8 mouse cellular contexts compared by ENCODE assay signal in the genomic region with DNA sequence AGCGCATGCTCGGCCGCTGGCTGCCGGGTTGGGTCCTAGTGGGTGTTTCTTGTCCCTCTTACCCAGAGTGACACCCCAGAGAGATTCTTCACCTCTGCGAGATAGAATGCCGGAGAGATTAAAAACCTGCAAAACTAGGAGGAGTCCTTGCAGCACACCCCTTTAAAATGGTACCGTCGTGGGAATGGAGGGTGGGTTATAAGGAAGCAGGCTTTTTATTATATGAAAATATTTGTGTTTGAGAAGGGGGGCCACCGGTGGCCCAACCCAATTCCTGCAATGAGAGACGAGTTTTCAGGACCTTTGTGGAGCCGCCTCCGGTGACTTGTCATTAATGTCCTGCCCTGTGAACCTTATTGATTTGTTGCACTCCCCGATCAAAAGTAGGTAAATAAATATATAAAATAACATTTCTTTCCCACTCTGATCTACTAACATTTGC. TPM values are rescaled to one million over a fixed set of nuclear protein-coding genes. Genes with fewer than 3 reads are reported as not detected.
DNase-seq lines count a peak whose midpoint lies in the region; ATAC-seq and TF ChIP-seq lines count a peak whose summit lies in the region.

Tspan12 (minus strand) TSS at position 172 of the 442 bp plus-strand sequence.

- H3K9me3 ChIP-seq in ES-E14 (ENCODE audit: control insufficient read depth, insufficient read depth, low read depth, low read length): no peaks in the 10 kb centered on the region
- H3K9me3 ChIP-seq in forebrain, embryonic 16.5 days (ENCODE audit: control insufficient read depth, low read length): no peaks in the 10 kb centered on the region
- no peaks in the 10 kb centered on the region for H3K9me3 ChIP-seq in hindbrain, embryonic 14.5 days (ENCODE audit: control insufficient read depth, low read length)
- no peaks in the 10 kb centered on the region for H3K9me3 ChIP-seq in liver, embryonic 13.5 days (replicated peaks)

- H3K4me3 ChIP-seq in ES-E14 (ENCODE audit: insufficient read depth in 1 of 2, low read depth in 1 of 2, low read length in 2 of 2, poor library complexity in 1 of 2, severe bottlenecking in 1 of 2): peak within 1 kb of the TSS; percentile 79
- peak within 1 kb of the TSS; percentile 89 for H3K4me3 ChIP-seq in forebrain, embryonic 16.5 days (replicated peaks; ENCODE audit: low read length)
- peak within 1 kb of the TSS; percentile 93 for H3K4me3 ChIP-seq in hindbrain, embryonic 14.5 days (replicated peaks; ENCODE audit: low read length)
- peak within 1 kb of the TSS; percentile 65 for H3K4me3 ChIP-seq in liver, embryonic 13.5 days (replicated peaks)

- in situ Hi-C loops in ES-E14 (cut with MboI; ENCODE audit: low sequenced_read_pairs in 2 of 2, unreplicated experiment in 2 of 2): no loop called here

- 2% methylated on average over 13 of the region's 13 CpGs for WGBS in forebrain, embryonic 16.5 days
- WGBS in hindbrain, embryonic 14.5 days: 1% methylated on average over 13 of the region's 13 CpGs
- WGBS in liver, embryonic 13.5 days (ENCODE audit: insufficient replicate concordance): 4% methylated on average over 13 of the region's 13 CpGs

- peaks cover 3% of the 10 kb centered on the region; the same call in 1 of the 2 replicates for H3K27me3 ChIP-seq in forebrain, embryonic 16.5 days (replicated peaks; ENCODE audit: control insufficient read depth, insufficient read depth, low read length)
- no peaks in the 10 kb centered on the region for H3K27me3 ChIP-seq in hindbrain, embryonic 14.5 days (ENCODE audit: control insufficient read depth, insufficient read depth, low read length)
- H3K27me3 ChIP-seq in liver, embryonic 13.5 days: peaks cover 16% of the 10 kb centered on the region

- 0 out of 4 replicates have a peak, but pooled peaks cover 0 to 2% of the 10 kb centered on the region in 2 experiments for H3K4me1 ChIP-seq in ES-E14 (ENCODE audit: control insufficient read depth in 2 of 2, insufficient read depth in 2 of 2, low read length in 2 of 2, poor library complexity in 1 of 2)
- H3K4me1 ChIP-seq in forebrain, embryonic 16.5 days (replicated peaks; ENCODE audit: control insufficient read depth, insufficient read depth, low read length): peaks cover 11% of the 10 kb centered on the region
- peaks cover 19% of the 10 kb centered on the region; the same call in 1 of the 2 replicates for H3K4me1 ChIP-seq in hindbrain, embryonic 14.5 days (replicated peaks; ENCODE audit: control insufficient read depth, insufficient read depth, low read length)
- H3K4me1 ChIP-seq in liver, embryonic 13.5 days (replicated peaks): peaks cover 10% of the 10 kb centered on the region

- H3K36me3 ChIP-seq in ES-E14 (ENCODE audit: control insufficient read depth, insufficient read depth, low read length, poor library complexity, severe bottlenecking): no peaks in the 10 kb centered on the region
- H3K36me3 ChIP-seq in forebrain, embryonic 16.5 days (ENCODE audit: control insufficient read depth, insufficient read depth): no peaks in the 10 kb centered on the region
- H3K36me3 ChIP-seq in hindbrain, embryonic 14.5 days (replicated peaks; ENCODE audit: control insufficient read depth, insufficient read depth): no peaks in the 10 kb centered on the region
- H3K36me3 ChIP-seq in liver, embryonic 13.5 days: no peaks in the 10 kb centered on the region

- H3K27ac ChIP-seq in ES-E14 (ENCODE audit: insufficient read depth, low read depth, low read length, poor library complexity, severe bottlenecking): no peak within 1 kb of the TSS
- H3K27ac ChIP-seq in forebrain, embryonic 16.5 days (ENCODE audit: low read length): peak within 1 kb of the TSS; percentile 80
- peak within 1 kb of the TSS; percentile 87 for H3K27ac ChIP-seq in hindbrain, embryonic 14.5 days
- peak within 1 kb of the TSS; percentile 63 for H3K27ac ChIP-seq in liver, embryonic 13.5 days

- no peak for ATAC-seq in forebrain, embryonic 16.5 days
- ATAC-seq in hindbrain, embryonic 14.5 days (ENCODE audit: low FRiP score): no peak; the same call in 1 of the 2 replicates
- ATAC-seq in liver, embryonic 13.5 days (ENCODE audit: low read depth): peak; percentile 14

- H3K4me2 ChIP-seq in forebrain, embryonic 16.5 days (ENCODE audit: low read length): peak within 1 kb of the TSS; percentile 74
- H3K4me2 ChIP-seq in hindbrain, embryonic 14.5 days (replicated peaks): peak within 1 kb of the TSS; percentile 74
- H3K4me2 ChIP-seq in liver, embryonic 13.5 days: peak within 1 kb of the TSS; percentile 87

- DNase-seq in embryo, embryonic 10 days (ENCODE audit: low spot score): peak; percentile 55
- no peak for DNase-seq in embryo, embryonic 10.5 days (ENCODE audit: low spot score)
- DNase-seq in ES-E14 (ENCODE audit: low read depth, low spot score): no peak
- DNase-seq in hindbrain, embryonic 14.5 days (ENCODE audit: low spot score): no peak
- peak; percentile 23 for DNase-seq in liver, embryonic 13.5 days
- DNase-seq in c-Kit-positive CD71-positive TER-119-positive erythroid progenitor cells, embryonic 14.5 days (ENCODE audit: low spot score): no peak
- DNase-seq in Muller cell, postnatal 12 days (ENCODE audit: inconsistent ontology term): no peak

- peak within 1 kb of the TSS; percentile 55 for H3K9ac ChIP-seq in ES-E14 (ENCODE audit: insufficient read depth, low read depth, low read length, poor library complexity, severe bottlenecking)
- peak within 1 kb of the TSS; percentile 93 for H3K9ac ChIP-seq in forebrain, embryonic 16.5 days (replicated peaks; ENCODE audit: low read depth, low read length)
- peak within 1 kb of the TSS; percentile 90 for H3K9ac ChIP-seq in hindbrain, embryonic 14.5 days
- H3K9ac ChIP-seq in liver, embryonic 13.5 days: peak within 1 kb of the TSS; percentile 71

TF ChIP-seq in ES-E14, 5 proteins besides CTCF, POLR2A, EP300 and RAD21:
- TF ChIP-seq ZC3H11A (IDR thresholded peaks at IDR 0.05; ENCODE audit: borderline replicate concordance, low read depth, low read length): no peak
- TF ChIP-seq HCFC1 (IDR thresholded peaks at IDR 0.05; ENCODE audit: borderline replicate concordance, insufficient read depth, low read length): no peak
- TF ChIP-seq CHD2 (IDR thresholded peaks at IDR 0.05; ENCODE audit: low read depth, low read length): no peak
- TF ChIP-seq ZNF384 (IDR thresholded peaks at IDR 0.05; ENCODE audit: low read depth, low read length): no peak
- TF ChIP-seq MAFK (IDR thresholded peaks at IDR 0.05; ENCODE audit: insufficient read depth, low read depth, low read length): no peak

RNA-seq across cellular contexts. Expression of gene Tspan12, which starts in this region (rescaled TPM):
- 2.0 and 2.5 TPM in 2 replicates for total RNA-seq in ES-E14 (2012; rRNA removed)
- 51.7 and 63.0 TPM in 2 replicates for polyA plus RNA-seq in forebrain, embryonic 16.5 days (2015; fragmentation: Nextera tagmentation; extraction: Ambion mirVana)
- polyA plus RNA-seq in hindbrain, embryonic 14.5 days (2014; fragmentation: Nextera tagmentation; extraction: Ambion mirVana): 73.7 and 80.1 TPM in 2 replicates
- 23.3 and 29.1 TPM in 2 replicates for polyA plus RNA-seq in liver, embryonic 13.5 days (2015; fragmentation: Nextera tagmentation; extraction: Ambion mirVana)

Comparison
In these comparisons a context has a peak if more than half of its experiments do, and no peak if none do; other contexts are left out.
1. DNase-seq: peak in embryo, embryonic 10 days (single experiment) and liver, embryonic 13.5 days (single experiment); none in embryo, embryonic 10.5 days (single experiment), ES-E14 (single experiment), hindbrain, embryonic 14.5 days (single experiment), c-Kit-positive CD71-positive TER-119-positive erythroid progenitor cells, embryonic 14.5 days (single experiment) and Muller cell, postnatal 12 days (single experiment).
2. Peak in every context shown above with its lines, with median percentiles within 50 percentile points of each other: H3K4me3 ChIP-seq, H3K9ac ChIP-seq and H3K4me2 ChIP-seq.